Mouse (Mus musculus): ENCODE results near the gene Sult5a1. TPM values are rescaled to one million over a fixed set of nuclear protein-coding genes. Genes with fewer than 3 reads are reported as not detected.

The Sult5a1 gene
- polyA plus RNA-seq, 1 experiment from 2014 or later, result 0.77 TPM

DNA sequence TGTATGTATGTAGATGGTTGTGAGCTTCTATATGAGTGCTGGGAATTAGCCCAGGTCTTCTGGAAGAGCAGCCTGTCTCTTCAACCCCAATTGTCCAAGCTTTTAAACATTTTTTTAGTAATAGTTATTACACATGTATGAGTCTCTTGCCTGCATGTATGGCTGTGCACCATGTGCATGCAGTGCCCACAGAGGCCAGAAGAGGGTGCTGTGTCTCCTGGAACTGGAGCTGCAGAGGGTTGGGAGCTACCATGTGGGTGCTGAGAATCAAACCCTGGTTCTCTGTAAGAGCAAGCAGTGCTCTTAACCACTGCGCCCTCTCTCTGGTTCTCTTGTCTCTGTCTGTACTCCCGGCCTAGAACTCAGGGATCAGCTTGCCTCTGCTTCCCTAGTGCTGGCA lies 25.2 kb downstream of the Sult5a1 start:
- H3K27ac ChIP-seq, result no peak overlapping the region
- no peak overlapping the region for H3K4me2 ChIP-seq (replicated peaks)
- H3K4me1 ChIP-seq (replicated peaks), result peaks cover 28% of the 10 kb centered on the region
- 89% methylated on average over 2 of the region's 2 CpGs for WGBS
- H3K9ac ChIP-seq (replicated peaks), result no peak overlapping the region
- no peaks in the 10 kb centered on the region for H3K9me3 ChIP-seq
- H3K27me3 ChIP-seq, result 0 out of 2 replicates have a peak, but pooled peaks cover 2% of the 10 kb centered on the region
- H3K36me3 ChIP-seq, result no peaks in the 10 kb centered on the region
- no peak for ATAC-seq
- H3K4me3 ChIP-seq (replicated peaks), result no peak overlapping the region

DNA sequence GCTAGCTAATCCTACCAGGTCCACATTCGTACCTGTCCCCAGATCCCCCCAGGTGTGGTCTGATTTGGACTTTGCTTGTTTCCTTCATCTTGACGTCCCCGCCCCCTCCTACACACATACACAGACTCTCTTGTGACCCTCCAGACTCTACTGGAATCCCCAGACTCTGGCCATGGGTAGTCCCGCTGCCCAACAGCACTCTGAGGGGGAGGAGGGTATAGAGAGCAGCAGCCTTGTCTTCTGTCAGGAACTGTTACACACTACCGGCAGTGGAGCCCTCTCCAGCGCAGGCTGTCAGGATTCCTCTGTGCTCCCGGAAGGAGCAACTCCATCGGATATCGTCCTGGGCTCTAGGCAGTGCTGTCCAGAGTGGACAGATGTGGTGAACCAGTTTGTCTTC lies 27.1 kb downstream of the Sult5a1 start:
- no peaks in the 10 kb centered on the region for H3K9me3 ChIP-seq
- ATAC-seq, result no peak
- WGBS, result 75% methylated on average over 9 of the region's 9 CpGs
- H3K4me2 ChIP-seq (replicated peaks), result no peak overlapping the region
- no peak overlapping the region for H3K27ac ChIP-seq
- H3K27me3 ChIP-seq, result peaks cover 16% of the 10 kb centered on the region
- no peak overlapping the region for H3K4me3 ChIP-seq (replicated peaks)
- no peak overlapping the region for H3K9ac ChIP-seq (replicated peaks)
- H3K36me3 ChIP-seq, result no peaks in the 10 kb centered on the region
- H3K4me1 ChIP-seq (replicated peaks), result peaks cover 17% of the 10 kb centered on the region

DNA sequence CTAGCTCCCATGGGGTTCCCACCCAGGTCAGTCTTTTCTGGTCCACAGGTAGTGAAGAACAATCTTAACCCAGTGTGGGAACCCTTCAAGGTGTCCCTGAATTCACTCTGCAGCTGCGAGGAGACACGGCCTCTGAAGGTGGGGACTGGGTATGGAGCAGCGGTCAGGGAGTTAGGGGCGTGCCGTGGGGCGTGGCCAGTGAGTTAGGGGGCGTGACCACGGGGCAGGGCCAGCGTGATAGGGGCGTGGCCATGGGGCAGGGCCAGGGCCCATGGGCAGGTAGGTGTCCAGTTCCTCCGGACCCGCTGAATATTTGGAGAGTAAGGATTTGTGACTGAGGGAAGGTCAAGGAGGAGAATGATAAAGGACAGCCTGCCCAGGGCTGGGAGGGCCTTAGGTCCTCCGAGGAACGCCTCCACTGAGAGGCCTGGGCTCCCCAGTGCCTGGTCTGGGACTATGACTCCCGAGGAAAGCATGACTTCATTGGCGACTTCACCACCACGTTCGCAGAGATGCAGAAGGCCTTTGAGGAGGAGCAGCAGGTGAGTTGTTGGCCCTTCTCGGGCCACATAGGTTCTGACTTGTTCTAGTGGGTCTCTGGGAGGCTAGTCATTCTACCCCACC lies 31.8 kb downstream of the Sult5a1 start:
- H3K27me3 ChIP-seq, result peaks cover 26% of the 10 kb centered on the region
- no peak overlapping the region for H3K27ac ChIP-seq
- no peak for ATAC-seq
- H3K4me2 ChIP-seq (replicated peaks), result no peak overlapping the region
- H3K4me1 ChIP-seq (replicated peaks), result 0 out of 2 replicates have a peak, but pooled peaks cover 3% of the 10 kb centered on the region
- H3K9me3 ChIP-seq, result no peaks in the 10 kb centered on the region
- no peaks in the 10 kb centered on the region for H3K36me3 ChIP-seq
- no peak overlapping the region for H3K4me3 ChIP-seq (replicated peaks)
- H3K9ac ChIP-seq (replicated peaks), result no peak overlapping the region
- 5% methylated on average over 19 of the region's 19 CpGs for WGBS

DNA sequence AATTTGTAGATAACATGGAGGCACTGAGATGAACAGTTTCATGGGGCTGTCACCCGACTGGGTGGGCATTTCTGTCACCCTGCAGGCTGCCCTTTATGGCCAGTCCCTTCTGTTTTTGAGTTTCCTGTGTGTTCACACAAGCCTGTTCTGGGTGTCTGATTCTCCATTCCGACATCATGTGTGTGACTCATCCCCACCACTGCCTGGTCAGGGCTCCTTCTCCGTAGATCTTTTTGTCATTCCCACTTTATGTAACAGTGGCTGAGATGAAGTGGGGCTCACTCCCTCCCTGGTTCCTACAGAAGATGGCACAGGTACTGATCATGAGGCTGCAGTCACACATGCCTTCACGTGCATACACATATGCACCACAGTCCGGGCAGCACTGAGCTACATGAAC lies 35.4 kb downstream of the Sult5a1 start:
- Histone ChIP-seq H3K9ac (replicated peaks) (no peak overlapping the region), H3K27me3 (peaks cover 49% of the 10 kb centered on the region), H3K27ac (no peak overlapping the region), H3K36me3 (no peaks in the 10 kb centered on the region), H3K4me3 (replicated peaks) (no peak overlapping the region), H3K4me1 (replicated peaks) (peaks cover 8% of the 10 kb centered on the region), H3K9me3 (no peaks in the 10 kb centered on the region), H3K4me2 (replicated peaks) (no peak overlapping the region)
- 80% methylated on average over 5 of the region's 5 CpGs for WGBS
- ATAC-seq, result no peak

DNA sequence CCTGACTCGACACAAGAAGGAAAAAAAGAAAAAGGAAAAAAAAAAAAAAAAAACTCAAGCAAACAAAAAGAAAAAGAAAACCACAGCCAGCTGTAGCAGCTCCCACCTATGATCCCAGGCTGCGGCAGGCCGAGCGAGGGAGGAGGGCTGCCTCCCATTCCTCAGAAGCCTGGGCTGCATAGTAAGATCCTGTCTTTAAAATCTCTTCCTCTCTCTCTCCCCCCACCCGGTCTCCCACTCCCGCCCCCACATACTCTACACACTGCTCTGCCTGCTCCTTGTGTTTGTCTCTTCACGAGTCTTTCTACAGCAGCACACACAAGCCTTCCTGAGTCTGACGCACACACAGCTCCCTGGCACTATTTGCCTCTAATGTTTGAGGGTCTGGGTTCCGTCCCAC lies 36.1 kb downstream of the Sult5a1 start:
- peaks cover 14% of the 10 kb centered on the region for H3K4me1 ChIP-seq (replicated peaks)
- ATAC-seq, result no peak
- no peak overlapping the region for H3K9ac ChIP-seq (replicated peaks)
- H3K27me3 ChIP-seq, result peaks cover 52% of the 10 kb centered on the region
- no peak overlapping the region for H3K4me3 ChIP-seq (replicated peaks)
- H3K36me3 ChIP-seq, result no peaks in the 10 kb centered on the region
- 73% methylated on average over 9 of the region's 9 CpGs for WGBS
- no peaks in the 10 kb centered on the region for H3K9me3 ChIP-seq
- H3K4me2 ChIP-seq (replicated peaks), result no peak overlapping the region
- H3K27ac ChIP-seq, result no peak overlapping the region

DNA sequence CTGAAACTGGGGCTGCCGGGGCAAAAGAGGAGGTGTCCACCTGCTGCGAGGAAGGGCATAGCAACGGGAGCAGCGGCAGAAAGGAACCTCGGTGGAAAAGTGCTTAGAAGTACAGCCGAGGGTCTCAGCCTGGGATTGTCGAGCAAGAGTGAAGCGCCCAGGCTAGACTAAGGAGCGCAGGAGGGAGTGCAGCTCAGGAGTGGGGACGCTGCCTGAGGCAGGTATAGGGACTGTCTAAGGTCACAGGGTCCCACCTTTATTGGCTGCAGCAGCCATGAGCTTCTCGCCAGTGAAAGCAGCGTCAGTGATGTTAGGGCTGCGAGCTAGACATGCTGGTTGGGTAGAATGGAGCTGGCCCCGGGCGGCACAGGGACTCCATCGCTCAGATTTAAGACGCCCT lies 40.4 kb downstream of the Sult5a1 start:
- H3K36me3 ChIP-seq, result no peaks in the 10 kb centered on the region
- peaks cover 52% of the 10 kb centered on the region for H3K27me3 ChIP-seq
- peak overlapping the region; percentile 64 for H3K9ac ChIP-seq (replicated peaks)
- H3K4me2 ChIP-seq (replicated peaks), result peak overlapping the region; percentile 75
- peaks cover 14% of the 10 kb centered on the region for H3K4me1 ChIP-seq (replicated peaks)
- H3K9me3 ChIP-seq, result no peaks in the 10 kb centered on the region
- H3K27ac ChIP-seq, result no peak overlapping the region
- peak overlapping the region; percentile 45 for H3K4me3 ChIP-seq (replicated peaks)
- WGBS, result 1% methylated on average over 17 of the region's 17 CpGs
- ATAC-seq, result no peak

DNA sequence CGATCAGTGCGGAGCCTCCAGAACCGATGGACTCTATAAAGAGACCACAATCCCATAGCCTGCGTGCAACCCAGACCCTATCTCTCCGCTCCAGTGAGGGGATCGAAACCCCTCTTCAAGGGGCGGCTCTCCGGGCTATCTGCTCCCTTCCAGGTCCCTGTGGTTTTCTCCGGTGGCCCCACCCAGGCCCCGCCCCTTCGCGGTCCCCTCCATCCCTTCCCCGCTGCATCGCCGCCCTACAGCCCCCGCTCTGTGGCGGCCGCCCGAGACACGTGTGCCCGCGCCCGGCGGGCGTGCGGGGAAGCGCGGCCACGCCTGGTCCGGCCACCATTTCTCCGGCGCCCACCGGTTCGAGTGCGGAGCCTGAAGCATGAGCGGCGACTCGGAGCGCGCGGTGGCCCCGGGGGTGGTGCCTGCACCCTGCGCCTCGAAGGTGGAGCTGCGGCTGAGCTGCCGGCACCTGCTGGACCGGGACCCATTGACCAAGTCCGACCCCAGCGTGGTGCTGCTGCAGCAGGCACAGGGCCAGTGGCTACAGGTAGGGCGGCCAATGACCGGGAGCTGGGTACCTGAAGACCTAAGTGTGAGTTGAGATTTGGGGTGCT lies 40.9 kb downstream of the Sult5a1 start, which contains the start of gene Cpne7:
TSS of gene Cpne7 (plus strand) at position 248 of the 605 bp plus-strand sequence.
- H3K27me3 ChIP-seq, result peaks cover 52% of the 10 kb centered on the region
- H3K9me3 ChIP-seq, result no peaks in the 10 kb centered on the region
- H3K9ac ChIP-seq (replicated peaks), result peak within 1 kb of the TSS; percentile 64
- H3K36me3 ChIP-seq, result no peaks in the 10 kb centered on the region
- peak; percentile 68 for ATAC-seq
- peak within 1 kb of the TSS; percentile 75 for H3K4me2 ChIP-seq (replicated peaks)
- peaks cover 14% of the 10 kb centered on the region for H3K4me1 ChIP-seq (replicated peaks)
- H3K27ac ChIP-seq, result no peak within 1 kb of the TSS
- H3K4me3 ChIP-seq (replicated peaks), result peak within 1 kb of the TSS; percentile 45
- WGBS, result under 1% methylated on average over 41 of the region's 51 CpGs

DNA sequence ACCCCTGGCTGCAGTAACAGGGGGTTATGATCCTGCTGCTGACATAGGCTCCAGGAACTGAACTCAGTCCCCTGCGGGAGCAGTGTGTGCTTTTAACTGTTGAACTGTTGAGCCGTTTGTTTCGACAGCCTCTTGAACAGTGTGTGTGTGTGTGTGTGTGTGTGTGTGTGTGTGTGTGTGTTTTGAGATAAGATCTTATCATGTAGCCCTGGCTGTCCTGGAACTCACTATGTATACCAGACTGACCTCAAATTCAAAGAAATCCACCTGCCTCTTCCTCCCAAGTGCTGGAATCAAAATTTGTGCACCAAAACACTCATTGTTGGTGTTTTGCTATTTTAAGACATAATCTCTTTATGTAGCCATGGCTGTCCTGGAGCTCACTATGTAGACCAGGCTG lies 43.5 kb downstream of the Sult5a1 start:
- no peaks in the 10 kb centered on the region for H3K9me3 ChIP-seq
- peaks cover 47% of the 10 kb centered on the region for H3K27me3 ChIP-seq
- no peak for ATAC-seq

DNA sequence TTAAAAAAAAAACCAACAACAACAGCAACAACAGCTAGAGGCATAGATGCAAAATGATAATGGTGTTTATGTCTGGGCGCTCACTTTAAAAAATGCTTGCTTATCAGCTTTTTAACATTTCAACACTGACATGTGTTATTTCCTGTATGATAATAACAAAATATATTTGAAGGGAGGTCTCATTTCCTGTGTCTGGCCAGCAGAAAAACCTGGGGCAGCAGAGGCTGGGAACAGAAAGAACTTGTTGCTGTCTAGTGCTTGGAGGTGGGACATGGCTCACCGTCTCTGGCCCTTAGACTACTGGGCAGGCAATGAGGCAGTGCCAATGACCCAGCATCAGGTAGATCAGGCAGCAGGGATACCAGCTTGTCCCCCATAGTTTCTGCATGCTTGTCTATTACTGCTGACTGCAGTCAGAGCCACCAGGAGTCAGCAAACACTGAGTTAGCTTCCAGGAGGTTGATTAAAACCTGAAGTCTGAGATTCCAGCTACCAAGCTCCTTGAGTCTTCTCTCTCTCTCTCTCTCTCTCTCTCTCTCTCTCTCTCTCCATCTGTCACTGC lies 44.1 kb downstream of the Sult5a1 start:
- H3K4me3 ChIP-seq (replicated peaks), result no peak overlapping the region
- 80% methylated on average over 2 of the region's 2 CpGs for WGBS
- no peak overlapping the region for H3K9ac ChIP-seq (replicated peaks)
- peaks cover 40% of the 10 kb centered on the region for H3K27me3 ChIP-seq
- H3K36me3 ChIP-seq, result no peaks in the 10 kb centered on the region
- H3K9me3 ChIP-seq, result no peaks in the 10 kb centered on the region
- H3K4me1 ChIP-seq (replicated peaks), result peaks cover 14% of the 10 kb centered on the region
- H3K4me2 ChIP-seq (replicated peaks), result no peak overlapping the region
- ATAC-seq, result no peak
- H3K27ac ChIP-seq, result no peak overlapping the region

More for the DNA sequence above, 43.5 kb downstream of the Sult5a1 start:
- Histone ChIP-seq H3K4me3 (replicated peaks) (no peak overlapping the region), H3K36me3 (no peaks in the 10 kb centered on the region), H3K9ac (replicated peaks) (no peak overlapping the region), H3K27ac (no peak overlapping the region), H3K4me1 (replicated peaks) (peaks cover 14% of the 10 kb centered on the region), H3K4me2 (replicated peaks) (no peak overlapping the region)
- WGBS, result 76% methylated on average over 3 of the region's 3 CpGs

DNA sequence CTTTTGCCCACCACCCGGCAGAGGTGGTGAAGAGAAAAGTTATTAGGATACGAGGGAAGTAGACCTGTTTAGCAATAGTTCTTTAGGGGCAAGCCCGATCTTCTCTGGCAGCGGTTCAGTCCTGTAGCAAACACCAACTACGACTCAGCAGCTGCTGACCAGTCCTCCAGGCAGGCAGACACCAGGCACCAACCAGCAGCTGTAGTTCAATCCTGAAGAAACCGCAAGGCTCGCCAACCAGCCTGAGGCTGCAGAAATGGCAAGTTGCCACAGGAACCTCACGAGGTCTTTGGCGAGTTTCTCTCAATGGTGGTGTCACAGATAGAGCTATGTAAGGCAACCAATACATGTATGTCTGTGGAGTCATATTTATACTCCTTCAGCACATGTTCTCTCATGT lies 45.2 kb downstream of the Sult5a1 start:
- 85% methylated on average over 9 of the region's 9 CpGs for WGBS

DNA sequence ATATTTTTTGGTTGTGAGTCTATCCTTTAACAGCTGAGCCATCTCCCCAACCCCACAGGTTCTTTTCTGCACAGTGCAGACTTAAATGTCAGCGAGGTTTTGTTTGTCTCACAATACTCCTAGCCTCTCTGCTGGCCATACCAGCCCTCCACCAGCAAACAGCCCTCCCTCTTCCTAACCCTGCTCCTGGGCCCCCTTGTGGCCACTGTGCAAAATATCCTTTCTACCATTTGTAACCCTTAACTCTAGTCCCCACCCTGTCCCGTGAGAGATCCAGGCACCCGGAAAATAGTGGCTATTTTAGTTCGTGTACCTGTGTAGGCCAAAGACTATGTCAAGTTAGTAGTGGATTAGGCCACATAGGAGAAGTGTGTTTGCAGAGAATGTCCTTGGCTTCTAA lies 47.5 kb downstream of the Sult5a1 start:
- 28% methylated on average over 4 of the region's 4 CpGs for WGBS
- no peak overlapping the region for H3K9ac ChIP-seq (replicated peaks)
- ATAC-seq, result peak; percentile 53; the same call in 1 of the 2 replicates
- no peaks in the 10 kb centered on the region for H3K9me3 ChIP-seq
- H3K27me3 ChIP-seq, result peaks cover 7% of the 10 kb centered on the region
- H3K36me3 ChIP-seq, result peaks cover 1% of the 10 kb centered on the region
- H3K4me2 ChIP-seq (replicated peaks), result no peak overlapping the region
- no peak overlapping the region for H3K27ac ChIP-seq
- H3K4me3 ChIP-seq (replicated peaks), result no peak overlapping the region
- H3K4me1 ChIP-seq (replicated peaks), result no peaks in the 10 kb centered on the region

More for the DNA sequence above, 45.2 kb downstream of the Sult5a1 start:
- H3K27me3 ChIP-seq, result peaks cover 29% of the 10 kb centered on the region
- H3K9me3 ChIP-seq, result no peaks in the 10 kb centered on the region
- peaks cover 11% of the 10 kb centered on the region for H3K4me1 ChIP-seq (replicated peaks)
- H3K9ac ChIP-seq (replicated peaks), result no peak overlapping the region
- no peak overlapping the region for H3K4me3 ChIP-seq (replicated peaks)
- no peak for ATAC-seq
- H3K36me3 ChIP-seq, result no peaks in the 10 kb centered on the region
- no peak overlapping the region for H3K27ac ChIP-seq
- H3K4me2 ChIP-seq (replicated peaks), result no peak overlapping the region

DNA sequence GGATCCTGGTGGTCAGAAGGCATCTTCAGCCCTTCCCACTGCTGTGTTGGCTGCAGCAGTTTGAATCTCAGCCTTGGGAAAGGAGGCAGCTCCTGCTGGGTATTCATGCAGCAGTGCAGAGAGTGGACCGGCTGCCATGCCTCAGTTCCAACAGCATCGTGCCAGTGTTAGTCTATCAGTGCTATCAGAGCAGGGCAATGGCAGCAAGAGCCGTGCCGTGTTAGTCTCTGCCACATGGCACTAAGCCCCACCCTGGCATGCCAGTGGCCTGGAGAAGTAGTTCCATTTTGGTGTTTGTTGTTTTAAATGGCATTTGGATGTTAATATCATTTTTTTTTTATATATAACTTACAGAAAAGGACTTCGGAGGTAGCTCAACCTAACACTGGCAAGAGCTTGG lies 49.2 kb downstream of the Sult5a1 start:
- H3K36me3 ChIP-seq, result peaks cover 18% of the 10 kb centered on the region
- H3K4me3 ChIP-seq (replicated peaks), result no peak overlapping the region
- no peaks in the 10 kb centered on the region for H3K9me3 ChIP-seq
- H3K4me2 ChIP-seq (replicated peaks), result no peak overlapping the region
- H3K4me1 ChIP-seq (replicated peaks), result peaks cover 2% of the 10 kb centered on the region
- H3K9ac ChIP-seq (replicated peaks), result no peak overlapping the region
- H3K27ac ChIP-seq, result no peak overlapping the region
- 80% methylated on average over 5 of the region's 5 CpGs for WGBS
- H3K27me3 ChIP-seq, result no peaks in the 10 kb centered on the region
- ATAC-seq, result no peak
